Mouse (Mus musculus): ENCODE measurements around the gene Mrpl36.

Gene Mrpl36

GRCm38 (mm10) chr13:73346743-73347142 is 18.4 kb downstream of the Mrpl36 start:
- DNase-seq (ENCODE audit: low read depth in 2 of 2, low spot score in 2 of 2): no peak

DNA sequence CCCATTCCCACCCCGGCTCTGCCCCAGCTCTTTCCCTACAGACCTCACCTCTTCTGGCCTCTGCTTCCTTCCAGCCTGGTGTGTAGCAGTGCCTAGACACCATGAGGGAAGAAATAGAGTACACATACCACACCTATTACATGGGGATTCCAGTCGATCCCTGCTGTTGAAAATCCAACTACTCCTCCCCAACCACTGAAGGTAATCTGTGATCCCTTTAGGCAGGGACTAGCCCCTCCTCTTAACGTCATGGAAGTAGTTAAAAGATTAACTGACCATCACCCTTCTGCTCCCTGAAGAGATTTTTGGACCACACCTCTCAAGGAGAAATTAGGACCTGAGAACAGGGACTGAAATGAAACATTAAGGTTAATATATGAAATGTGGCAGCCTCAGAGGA is 18.9 kb downstream of the Mrpl36 start:
- DNase-seq (ENCODE audit: low read depth in 2 of 2, low spot score in 2 of 2): no peak

- DNase-seq (ENCODE audit: low read depth in 2 of 2, low spot score in 2 of 2): no peak
Measured at GRCm38 (mm10) chr13:73347922-73348650, 19.8 kb downstream of the Mrpl36 start.

GRCm38 (mm10) chr13:73350741-73351140 is 22.4 kb downstream of the Mrpl36 start:
- DNase-seq (ENCODE audit: low read depth in 2 of 2, low spot score in 2 of 2): no peak

- no peak for DNase-seq (ENCODE audit: low read depth in 2 of 2, low spot score in 2 of 2)
Measured at GRCm38 (mm10) chr13:73351910-73352309, 23.6 kb downstream of the Mrpl36 start.

DNA sequence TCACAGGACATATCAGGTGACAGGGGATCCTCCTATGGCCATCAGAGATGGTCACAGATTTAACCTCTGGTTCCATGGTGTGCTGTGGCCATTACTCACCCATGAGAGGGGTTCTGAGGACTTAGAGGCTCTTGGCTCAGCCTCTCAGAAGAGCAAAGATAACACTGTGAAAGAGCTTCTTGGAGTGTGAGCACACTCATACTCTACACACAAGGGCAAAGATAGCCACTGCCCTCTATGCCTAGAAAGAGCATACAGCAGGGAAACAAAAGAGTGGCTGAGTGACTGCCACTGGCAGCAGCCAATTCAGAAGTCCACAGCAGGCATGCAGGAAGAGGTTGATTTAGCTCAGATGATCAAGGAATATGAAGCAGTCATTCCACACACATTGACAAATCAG is 24.2 kb downstream of the Mrpl36 start:
- DNase-seq (ENCODE audit: low read depth in 2 of 2, low spot score in 2 of 2): no peak

GRCm38 (mm10) chr13:73357106-73357505 is 28.8 kb downstream of the Mrpl36 start:
- no peak for DNase-seq (ENCODE audit: low read depth in 2 of 2, low spot score in 2 of 2)

GRCm38 (mm10) chr13:73373367-73373766 is 45.1 kb downstream of the Mrpl36 start:
- no peak for DNase-seq (ENCODE audit: low read depth in 2 of 2, low spot score in 2 of 2)

DNA sequence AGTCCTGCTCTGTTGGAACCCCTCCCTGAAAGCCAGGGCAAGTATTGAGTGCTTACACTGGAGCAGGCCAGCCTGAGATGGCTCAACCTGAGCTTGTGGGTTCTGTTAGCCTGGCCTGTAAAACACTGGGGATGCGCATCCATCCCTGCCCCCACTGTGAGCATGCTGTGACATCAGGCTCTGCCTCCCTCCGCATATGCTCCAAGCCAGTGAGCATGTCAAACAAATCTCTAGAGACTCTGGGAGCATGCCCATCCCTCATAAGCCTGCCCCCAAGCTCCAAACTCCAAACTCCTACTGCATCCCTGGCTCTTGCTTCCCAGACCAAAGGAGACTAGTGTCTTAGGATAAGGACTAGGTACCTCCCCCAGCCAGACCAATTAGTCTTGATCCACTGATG is 46.3 kb downstream of the Mrpl36 start:
- no peak for DNase-seq (ENCODE audit: low read depth in 2 of 2, low spot score in 2 of 2)

DNA sequence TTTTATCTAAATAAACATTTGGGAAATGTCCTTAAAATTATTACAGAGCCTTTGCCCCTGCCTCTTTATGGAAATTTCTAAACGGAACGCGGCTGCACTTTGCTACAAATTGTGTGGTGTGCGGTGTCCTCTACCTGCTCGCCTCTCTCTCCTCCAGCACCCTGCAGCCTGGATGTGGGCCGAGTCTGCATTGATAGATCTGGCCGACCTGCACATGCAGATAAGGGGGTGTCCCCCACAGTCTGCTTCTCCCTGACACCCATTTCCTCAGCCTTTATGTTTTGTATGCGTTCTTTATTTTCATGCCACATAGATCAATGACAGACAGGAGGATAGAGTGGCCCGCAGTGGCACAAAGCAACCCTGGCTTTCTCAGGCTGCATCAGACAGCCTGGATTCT is 49.3 kb downstream of the Mrpl36 start:
- DNase-seq (ENCODE audit: low read depth in 2 of 2, low spot score in 2 of 2): no peak
